Mouse (Mus musculus): ENCODE results near the gene Galp. TPM values are rescaled to one million over a fixed set of nuclear protein-coding genes. Genes with fewer than 3 reads are reported as not detected.

Galp gene
- polyA plus RNA-seq, 1 experiment = not detected

GRCm38 (mm10) chr7:6262120-6262519 lies 65.2 kb downstream of the Galp start:
- Histone ChIP-seq H3K4me1 (ENCODE audit: control insufficient read depth, insufficient read depth, low read length) (no peaks in the 10 kb centered on the region), H3K27ac (ENCODE audit: insufficient read depth, low read length) (no peak overlapping the region), H3K27me3 (ENCODE audit: control insufficient read depth, insufficient read depth, low read length) (no peaks in the 10 kb centered on the region), H3K4me3 (replicated peaks; ENCODE audit: insufficient read depth, low read depth, low read length) (no peak overlapping the region)
- no peak for TF ChIP-seq POLR2A (IDR thresholded peaks at IDR 0.05; ENCODE audit: borderline replicate concordance, insufficient read depth, low read length)
- TF ChIP-seq CTCF (IDR thresholded peaks at IDR 0.05; ENCODE audit: borderline replicate concordance, insufficient read depth, low read depth, low read length) = no peak
- DNase-seq = no peak
- WGBS = 85% methylated on average over 3 of the region's 3 CpGs

- no peak overlapping the region for H3K27ac ChIP-seq (ENCODE audit: insufficient read depth, low read length)
- WGBS = 75% methylated on average over 4 of the region's 4 CpGs
- H3K4me1 ChIP-seq (ENCODE audit: control insufficient read depth, insufficient read depth, low read length) = no peaks in the 10 kb centered on the region
- no peak for DNase-seq
- TF ChIP-seq CTCF (IDR thresholded peaks at IDR 0.05; ENCODE audit: borderline replicate concordance, insufficient read depth, low read depth, low read length) (no peak), POLR2A (IDR thresholded peaks at IDR 0.05; ENCODE audit: borderline replicate concordance, insufficient read depth, low read length) (no peak)
- no peaks in the 10 kb centered on the region for H3K27me3 ChIP-seq (ENCODE audit: control insufficient read depth, insufficient read depth, low read length)
- H3K4me3 ChIP-seq (replicated peaks; ENCODE audit: insufficient read depth, low read depth, low read length) = no peak overlapping the region
Measured at GRCm38 (mm10) chr7:6262984-6263383, 66.1 kb downstream of the Galp start.

- H3K4me3 ChIP-seq (replicated peaks; ENCODE audit: insufficient read depth, low read depth, low read length) = no peak overlapping the region
- no peaks in the 10 kb centered on the region for H3K4me1 ChIP-seq (ENCODE audit: control insufficient read depth, insufficient read depth, low read length)
- no peaks in the 10 kb centered on the region for H3K27me3 ChIP-seq (ENCODE audit: control insufficient read depth, insufficient read depth, low read length)
- TF ChIP-seq CTCF (IDR thresholded peaks at IDR 0.05; ENCODE audit: borderline replicate concordance, insufficient read depth, low read depth, low read length) (peak; percentile 21; the same call in 1 of the 2 replicates), POLR2A (IDR thresholded peaks at IDR 0.05; ENCODE audit: borderline replicate concordance, insufficient read depth, low read length) (no peak)
- no peak for DNase-seq
- 62% methylated on average over 8 of the region's 8 CpGs for WGBS
- H3K27ac ChIP-seq (ENCODE audit: insufficient read depth, low read length) = no peak overlapping the region
Measured at GRCm38 (mm10) chr7:6265695-6266094, 68.8 kb downstream of the Galp start.

Other genes starting within 250 kb of the Galp start
- gene Vmn1r65, start 186.1 kb upstream of the Galp start, polyA plus RNA-seq (2012; rRNA removed) = not detected in 2 replicates
- gene Nlrp4c, start 151.9 kb upstream of the Galp start, polyA plus RNA-seq (2012; rRNA removed) = not detected in 2 replicates
- 45.2 and 45.9 TPM in 2 replicates for gene Zfp787, start 41.1 kb upstream of the Galp start, polyA plus RNA-seq (2012; rRNA removed)
- 52.0 and 52.2 TPM in 2 replicates for gene Zfp444, start 24.9 kb upstream of the Galp start, polyA plus RNA-seq (2012; rRNA removed)
- gene Zscan5b, start 25.2 kb downstream of the Galp start, polyA plus RNA-seq (2012; rRNA removed) = not detected in 2 replicates
- not detected in 2 replicates for gene Epp13, start 55.6 kb downstream of the Galp start, polyA plus RNA-seq (2012; rRNA removed)
- 7.9 and 8.8 TPM in 2 replicates for gene Zfp667, start 89.5 kb downstream of the Galp start, polyA plus RNA-seq (2012; rRNA removed)
- 5.6 and 6.9 TPM in 2 replicates for gene Zfp583, start 134.2 kb downstream of the Galp start, polyA plus RNA-seq (2012; rRNA removed)
- 3.0 and 3.2 TPM in 2 replicates for gene Gm3854, start 146.7 kb downstream of the Galp start, polyA plus RNA-seq (2012; rRNA removed)
- gene Zfp78, start 166.2 kb downstream of the Galp start, polyA plus RNA-seq (2012; rRNA removed) = 4.7 and 5.6 TPM in 2 replicates
- 8.7 and 9.4 TPM in 2 replicates for gene Zfp28, start 186.2 kb downstream of the Galp start, polyA plus RNA-seq (2012; rRNA removed)
- 16.1 and 19.1 TPM in 2 replicates for gene Smim17, start 201.6 kb downstream of the Galp start, polyA plus RNA-seq (2012; rRNA removed)
- 0.22 and 0.31 TPM in 2 replicates for gene Gm20715, start 213.2 kb downstream of the Galp start, polyA plus RNA-seq (2012; rRNA removed)
- 2.3 and 2.7 TPM in 2 replicates for gene Olfr1344, start 241.6 kb downstream of the Galp start, polyA plus RNA-seq (2012; rRNA removed)

Data from cerebellum, adult 2 months (tissue).